Mouse (Mus musculus) retina, embryonic 14.5 days (tissue): ENCODE measurements around the gene Dph3.
"Not testable (repeated sequence)": the region's sequence is repeated elsewhere in the genome, so short reads cannot be mapped to it uniquely, and the experiment has no call there.

Experiments
- DNase-seq: peaks from one replicate; pipeline ENCODE4 v3.0.0-alpha.2; 2015; ENCODE audit warnings: low spot score

The Dph3 gene

GRCm38 (mm10) chr14:32085486-32086201 lies at the start of gene Dph3:
Dph3 (minus strand) TSS chr14:32085729.
- peak; percentile 98 for DNase-seq

- no peak for DNase-seq
Measured at GRCm38 (mm10) chr14:32134293-32134692, 48.8 kb upstream of the Dph3 start.

- DNase-seq, result no peak
Measured at GRCm38 (mm10) chr14:32131836-32132235, 46.3 kb upstream of the Dph3 start.

GRCm38 (mm10) chr14:32128409-32128808 lies 42.9 kb upstream of the Dph3 start:
- no peak for DNase-seq

- not testable (repeated sequence) for DNase-seq
Measured at GRCm38 (mm10) chr14:32125256-32125655, 39.7 kb upstream of the Dph3 start.

- no peak for DNase-seq
Measured at GRCm38 (mm10) chr14:32124261-32124660, 38.7 kb upstream of the Dph3 start.

GRCm38 (mm10) chr14:32121920-32122315 lies 36.4 kb upstream of the Dph3 start:
- DNase-seq, result peak; percentile 45

GRCm38 (mm10) chr14:32120940-32121919 lies 35.7 kb upstream of the Dph3 start:
- no peak for DNase-seq

GRCm38 (mm10) chr14:32112124-32112523 lies 26.6 kb upstream of the Dph3 start:
- DNase-seq, result not testable (repeated sequence)

- no peak for DNase-seq
Measured at GRCm38 (mm10) chr14:32106911-32107310, 21.4 kb upstream of the Dph3 start.

- DNase-seq, result no peak
Measured at GRCm38 (mm10) chr14:32105663-32106062, 20.1 kb upstream of the Dph3 start.

GRCm38 (mm10) chr14:32103556-32103955 lies 18.0 kb upstream of the Dph3 start:
- no peak for DNase-seq

- DNase-seq, result no peak
Measured at GRCm38 (mm10) chr14:32098951-32099350, 13.4 kb upstream of the Dph3 start.

GRCm38 (mm10) chr14:32097691-32098090 lies 12.2 kb upstream of the Dph3 start:
- no peak for DNase-seq

- no peak for DNase-seq
Measured at GRCm38 (mm10) chr14:32096740-32097139, 11.2 kb upstream of the Dph3 start.

GRCm38 (mm10) chr14:32095646-32096045 lies 10.1 kb upstream of the Dph3 start:
- no peak for DNase-seq

GRCm38 (mm10) chr14:32093500-32094117 lies 8.1 kb upstream of the Dph3 start:
- DNase-seq, result no peak

GRCm38 (mm10) chr14:32093018-32093417 lies 7.5 kb upstream of the Dph3 start:
- no peak for DNase-seq

- no peak for DNase-seq
Measured at GRCm38 (mm10) chr14:32091704-32092103, 6.2 kb upstream of the Dph3 start.

- DNase-seq, result no peak
Measured at GRCm38 (mm10) chr14:32091124-32091523, 5.6 kb upstream of the Dph3 start.

- not testable (repeated sequence) for DNase-seq
Measured at GRCm38 (mm10) chr14:32087584-32088248, 2.2 kb upstream of the Dph3 start.

- peak; percentile 7 for DNase-seq
Measured at GRCm38 (mm10) chr14:32086226-32086625, 697 bp upstream of the Dph3 start.
